Mouse (Mus musculus) kidney, embryonic 14.5 days (tissue): ENCODE data around the gene Patz1. TPM values are rescaled to one million over a fixed set of nuclear protein-coding genes. Genes with fewer than 3 reads are reported as not detected.

Source experiments
- ATAC-seq: fragments of 200-750 bp; cut with Nextera tagmentation; 2 replicates; pipeline ENCODE4 v1.8.0; 2017; ENCODE audit warnings: moderate number of reproducible peaks, mild to moderate bottlenecking, moderate TSS enrichment, moderate library complexity; ENCODE audit not compliant: low FRiP score, low TSS enrichment
- H3K27ac ChIP-seq: fragments of 300-500 bp; sonication (generic); 2 replicates; pipeline ENCODE4 v1.5.1; 2014; ENCODE audit warnings: low read depth, mild to moderate bottlenecking, low read length, moderate library complexity, mixed read lengths
- H3K27me3 ChIP-seq: fragments of 300-500 bp; sonication (generic); 2 replicates; pipeline ENCODE4 v1.6.1; 2014; ENCODE audit warnings: mild to moderate bottlenecking, low read length; ENCODE audit not compliant: control insufficient read depth, insufficient read depth
- H3K36me3 ChIP-seq: fragments of 300-500 bp; sonication (generic); 2 replicates; pipeline ENCODE4 v1.6.1; 2014; ENCODE audit warnings: low read length, mixed read lengths; ENCODE audit not compliant: control insufficient read depth, insufficient read depth
- H3K4me1 ChIP-seq: fragments of 300-500 bp; sonication (generic); 2 replicates; pipeline ENCODE4 v1.6.1; 2014; ENCODE audit warnings: low read length, mixed read lengths; ENCODE audit not compliant: control insufficient read depth, insufficient read depth
- H3K4me2 ChIP-seq: fragments of 300-500 bp; sonication (generic); replicated peaks from 2 replicates; pipeline ENCODE4 v1.6.1; 2014; ENCODE audit warnings: low read depth, mild to moderate bottlenecking, low read length
- H3K4me3 ChIP-seq: fragments of 300-500 bp; sonication (generic); 2 replicates; pipeline ENCODE4 v1.5.1; 2014; ENCODE audit warnings: mild to moderate bottlenecking, low read length
- H3K9ac ChIP-seq: fragments of 300-500 bp; sonication (generic); 2 replicates; pipeline ENCODE4 v1.6.1; 2014; ENCODE audit warnings: low read depth, mild to moderate bottlenecking, low read length, moderate library complexity
- H3K9me3 ChIP-seq: fragments of 300-500 bp; sonication (generic); 2 replicates; pipeline ENCODE4 v1.6.1; 2016; ENCODE audit warnings: low read length; ENCODE audit not compliant: control insufficient read depth
- WGBS: fragments of 180-500 bp; shearing (Covaris S2); extraction: QIAGEN DNeasy Blood & Tissue Kit; methylation state at CpG from one replicate; pipeline ENCODE4 v1.1.7; 2014; 5-methylcytosine and 5-hydroxymethylcytosine counted together
- polyA plus RNA-seq: library from polyadenylated mRNA; unstranded; fragments of >200 nt; fragmentation: Nextera tagmentation; extraction: Ambion mirVana; gene quantifications from 2 replicates; pipeline ENCODE4 v1.2.1, GENCODE M21; 2014

Gene Patz1
- polyA plus RNA-seq, 1 experiment from 2014 or later = 76.6 TPM

GRCm38 (mm10) chr11:3289803-3290639 lies 1.3 kb downstream of the Patz1 start:
- H3K4me1 ChIP-seq = peaks cover 21% of the 10 kb centered on the region
- peak overlapping the region; percentile 89 for H3K4me3 ChIP-seq
- no peaks in the 10 kb centered on the region for H3K9me3 ChIP-seq
- H3K4me2 ChIP-seq = peak overlapping the region; percentile 98
- H3K9ac ChIP-seq = peak overlapping the region; percentile 97
- no peaks in the 10 kb centered on the region for H3K27me3 ChIP-seq
- H3K27ac ChIP-seq = peak overlapping the region; percentile 100
- WGBS = under 1% methylated on average over 76 of the region's 92 CpGs
- H3K36me3 ChIP-seq = peaks cover 20% of the 10 kb centered on the region
- peak; percentile 44 for ATAC-seq

GRCm38 (mm10) chr11:3290640-3291310 lies 2.1 kb downstream of the Patz1 start:
- no peaks in the 10 kb centered on the region for H3K9me3 ChIP-seq
- H3K4me3 ChIP-seq = peak overlapping the region; percentile 89
- WGBS = under 1% methylated on average over 50 of the region's 50 CpGs
- no peaks in the 10 kb centered on the region for H3K27me3 ChIP-seq
- peaks cover 21% of the 10 kb centered on the region for H3K4me1 ChIP-seq
- peaks cover 27% of the 10 kb centered on the region for H3K36me3 ChIP-seq
- peak overlapping the region; percentile 97 for H3K9ac ChIP-seq
- peak overlapping the region; percentile 98 for H3K4me2 ChIP-seq
- ATAC-seq = no peak
- peak overlapping the region; percentile 100 for H3K27ac ChIP-seq

GRCm38 (mm10) chr11:3291311-3292061 lies 2.8 kb downstream of the Patz1 start:
- peak overlapping the region; percentile 97 for H3K9ac ChIP-seq
- H3K27ac ChIP-seq = peak overlapping the region; percentile 100
- H3K4me1 ChIP-seq = peaks cover 21% of the 10 kb centered on the region
- H3K36me3 ChIP-seq = peaks cover 34% of the 10 kb centered on the region
- H3K4me3 ChIP-seq = peak overlapping the region; percentile 89
- no peaks in the 10 kb centered on the region for H3K27me3 ChIP-seq
- WGBS = under 1% methylated on average over 26 of the region's 26 CpGs
- ATAC-seq = no peak
- peak overlapping the region; percentile 98 for H3K4me2 ChIP-seq
- H3K9me3 ChIP-seq = no peaks in the 10 kb centered on the region

- Histone ChIP-seq H3K4me1 (peaks cover 21% of the 10 kb centered on the region), H3K27me3 (no peaks in the 10 kb centered on the region), H3K4me2 (peak overlapping the region; percentile 98), H3K9ac (peak overlapping the region; percentile 97), H3K36me3 (peaks cover 40% of the 10 kb centered on the region), H3K4me3 (peak overlapping the region; percentile 89), H3K9me3 (no peaks in the 10 kb centered on the region), H3K27ac (peak overlapping the region; percentile 100)
- ATAC-seq = peak; percentile 29
- WGBS = 0% methylated on average over 8 of the region's 8 CpGs
Observed at GRCm38 (mm10) chr11:3292062-3292421, 3.4 kb downstream of the Patz1 start.

GRCm38 (mm10) chr11:3292711-3293249 lies 4.1 kb downstream of the Patz1 start:
- 2% methylated on average over 8 of the region's 8 CpGs for WGBS
- peak overlapping the region; percentile 97 for H3K9ac ChIP-seq
- peaks cover 17% of the 10 kb centered on the region for H3K4me1 ChIP-seq

GRCm38 (mm10) chr11:3293361-3293760 lies 4.7 kb downstream of the Patz1 start:
- Histone ChIP-seq H3K27me3 (no peaks in the 10 kb centered on the region), H3K9me3 (no peaks in the 10 kb centered on the region), H3K4me2 (peak overlapping the region; percentile 98), H3K27ac (peak overlapping the region; percentile 100; the same call in 1 of the 2 replicates), H3K4me3 (peak overlapping the region; percentile 89), H3K36me3 (peaks cover 53% of the 10 kb centered on the region), H3K9ac (peak overlapping the region; percentile 97), H3K4me1 (peaks cover 12% of the 10 kb centered on the region)
- ATAC-seq = no peak
- 44% methylated on average over 4 of the region's 4 CpGs for WGBS

More at GRCm38 (mm10) chr11:3292711-3293249, 4.1 kb downstream of the Patz1 start:
- Histone ChIP-seq H3K36me3 (peaks cover 47% of the 10 kb centered on the region), H3K9me3 (no peaks in the 10 kb centered on the region), H3K4me3 (peak overlapping the region; percentile 89), H3K27ac (peak overlapping the region; percentile 100), H3K4me2 (peak overlapping the region; percentile 98), H3K27me3 (no peaks in the 10 kb centered on the region)
- ATAC-seq = no peak

GRCm38 (mm10) chr11:3294641-3295040 lies 6.0 kb downstream of the Patz1 start:
- Histone ChIP-seq H3K4me2 (no peak overlapping the region), H3K9me3 (no peaks in the 10 kb centered on the region), H3K27me3 (no peaks in the 10 kb centered on the region), H3K9ac (0 out of 2 replicates have a peak overlapping the region, but pooled peaks have one; percentile 34), H3K4me1 (peaks cover 12% of the 10 kb centered on the region), H3K27ac (no peak overlapping the region), H3K4me3 (no peak overlapping the region), H3K36me3 (peaks cover 66% of the 10 kb centered on the region)
- 96% methylated on average over 2 of the region's 2 CpGs for WGBS
- ATAC-seq = no peak

- H3K27me3 ChIP-seq = no peaks in the 10 kb centered on the region
- H3K36me3 ChIP-seq = peaks cover 79% of the 10 kb centered on the region
- no peak overlapping the region; the same call in 1 of the 2 replicates for H3K9ac ChIP-seq
- no peak overlapping the region for H3K27ac ChIP-seq
- H3K4me1 ChIP-seq = peaks cover 12% of the 10 kb centered on the region
- H3K4me2 ChIP-seq = no peak overlapping the region
- no peak overlapping the region for H3K4me3 ChIP-seq
- H3K9me3 ChIP-seq = no peaks in the 10 kb centered on the region
- 74% methylated on average over 5 of the region's 5 CpGs for WGBS
- no peak for ATAC-seq
Observed at GRCm38 (mm10) chr11:3296056-3296455, 7.4 kb downstream of the Patz1 start.
